Mouse (Mus musculus) heart, postnatal 0 days (tissue): ENCODE data around the gene Cyp4f18. TPM values are rescaled to one million over a fixed set of nuclear protein-coding genes. Genes with fewer than 3 reads are reported as not detected.

Source experiments
- ATAC-seq: fragments of 200-750 bp; cut with Nextera tagmentation; 2 replicates; pipeline ENCODE4 v1.8.0; 2017; ENCODE audit warnings: low read depth, moderate number of reproducible peaks, moderate library complexity; ENCODE audit not compliant: insufficient read depth
- DNase-seq: peaks from one replicate; pipeline ENCODE4 v3.0.0-alpha.2; 2016; ENCODE audit warnings: low spot score
- H3K27ac ChIP-seq: fragments of 300-500 bp; sonication (generic); 2 replicates; pipeline ENCODE4 v1.5.1; 2014; ENCODE audit warnings: low read depth, mild to moderate bottlenecking
- H3K27me3 ChIP-seq: fragments of 300-500 bp; sonication (generic); 2 replicates; pipeline ENCODE4 v1.6.1; 2014; ENCODE audit warnings: low read length, mixed read lengths; ENCODE audit not compliant: control insufficient read depth, insufficient read depth
- H3K36me3 ChIP-seq: fragments of 300-500 bp; sonication (generic); replicated peaks from 2 replicates; pipeline ENCODE4 v1.6.1; 2014; ENCODE audit warnings: low read length, mixed read lengths; ENCODE audit not compliant: control insufficient read depth, insufficient read depth
- H3K4me1 ChIP-seq: fragments of 300-500 bp; sonication (generic); 2 replicates; pipeline ENCODE4 v1.6.1; 2014; ENCODE audit warnings: antibody characterized with exemption; ENCODE audit not compliant: control insufficient read depth, insufficient read depth
- H3K4me2 ChIP-seq: fragments of 300-500 bp; sonication (generic); 2 replicates; pipeline ENCODE4 v1.6.1; 2014; ENCODE audit warnings: low read depth, mild to moderate bottlenecking, low read length, moderate library complexity
- H3K4me3 ChIP-seq: fragments of 300-500 bp; sonication (generic); 2 replicates; pipeline ENCODE4 v1.5.1; 2014; ENCODE audit warnings: low read depth, low read length
- H3K9ac ChIP-seq: fragments of 300-500 bp; sonication (generic); replicated peaks from 2 replicates; pipeline ENCODE4 v1.6.1; 2014; ENCODE audit warnings: low read depth, low read length, mixed read lengths
- H3K9me3 ChIP-seq: fragments of 300-500 bp; sonication (generic); replicated peaks from 2 replicates; pipeline ENCODE4 v1.6.1; 2016; ENCODE audit warnings: low read length; ENCODE audit not compliant: control insufficient read depth
- CTCF ChIP-seq: IDR thresholded peaks from 2 replicates; pipeline ENCODE4 v1.5.1; 2016; ENCODE audit warnings: antibody characterized with exemption, control low read depth, low read depth
- EP300 ChIP-seq: IDR thresholded peaks from 2 replicates; pipeline ENCODE4 v1.6.1; 2016; ENCODE audit warnings: antibody characterized with exemption, low read depth
- WGBS: fragments of 180-500 bp; shearing (Covaris S2); extraction: QIAGEN DNeasy Blood & Tissue Kit; methylation state at CpG from one replicate; pipeline ENCODE4 v1.1.7; 2014; 5-methylcytosine and 5-hydroxymethylcytosine counted together
- polyA plus RNA-seq: library from polyadenylated mRNA; unstranded; fragments of >200 nt; fragmentation: Nextera tagmentation; extraction: Ambion mirVana; gene quantifications from 2 replicates; pipeline ENCODE4 v1.2.1, GENCODE M21; 2015
- total RNA-seq: library from RNA; depleted of rRNA; stranded (reverse); fragments of >200 nt; gene quantifications from 2 replicates; pipeline ENCODE4 v1.2.3, GENCODE M21; 2014; ENCODE audit warnings: low replicate concordance; rRNA removed

The Cyp4f18 gene
- total and polyA plus RNA-seq, 2 experiments from 2014 or later = 1.3 to 2.4 TPM

DNA sequence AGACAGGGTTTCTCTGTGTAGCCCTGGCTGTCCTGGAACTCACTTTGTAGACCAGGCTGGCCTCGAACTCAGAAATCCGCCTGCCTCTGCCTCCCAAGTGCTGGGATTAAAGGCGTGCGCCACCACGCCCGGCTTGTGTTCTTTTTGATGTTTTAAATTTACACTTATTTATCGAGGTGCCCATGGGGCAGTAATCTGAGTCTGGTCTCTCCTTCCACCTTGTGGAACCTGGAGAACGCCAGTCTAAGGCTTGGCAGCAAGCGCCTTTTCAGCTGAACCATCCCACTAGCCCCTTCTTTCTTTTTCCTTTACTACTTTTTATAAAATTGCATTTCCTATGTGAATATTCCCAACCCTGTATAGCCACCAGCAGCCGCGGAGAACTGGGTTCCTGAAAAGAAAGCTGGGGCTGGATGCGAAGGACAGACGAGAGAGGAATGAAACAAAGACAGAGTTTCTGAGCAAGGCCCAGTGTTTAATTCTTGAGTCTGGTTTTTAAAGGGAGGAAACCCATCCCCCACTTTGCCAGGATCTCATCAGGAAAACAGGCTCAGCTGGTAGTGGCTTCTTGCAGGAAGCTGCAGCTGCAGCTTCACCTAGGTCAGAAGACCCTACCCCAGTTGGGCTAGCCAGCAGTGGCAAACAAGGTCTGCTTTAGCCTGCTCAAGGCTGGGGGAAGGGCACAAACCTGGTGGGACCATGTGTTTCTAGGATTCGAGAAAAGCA, 57.8 kb downstream of the Cyp4f18 start:
- H3K9me3 ChIP-seq = 0 out of 2 replicates have a peak, but pooled peaks cover 4% of the 10 kb centered on the region
- 26% methylated on average over 13 of the region's 14 CpGs for WGBS
- ATAC-seq (no peak), DNase-seq (no peak)
- H3K4me2 ChIP-seq = peak overlapping the region; percentile 68
- H3K9ac ChIP-seq = peak overlapping the region; percentile 63
- peak overlapping the region; percentile 67 for H3K4me3 ChIP-seq
- no peak for TF ChIP-seq CTCF
- TF ChIP-seq EP300 = no peak
- no peaks in the 10 kb centered on the region for H3K36me3 ChIP-seq
- no peaks in the 10 kb centered on the region; the same call in 1 of the 2 replicates for H3K27me3 ChIP-seq
- H3K4me1 ChIP-seq = peaks cover 20% of the 10 kb centered on the region
- H3K27ac ChIP-seq = peak overlapping the region; percentile 34; the same call in 1 of the 2 replicates

DNA sequence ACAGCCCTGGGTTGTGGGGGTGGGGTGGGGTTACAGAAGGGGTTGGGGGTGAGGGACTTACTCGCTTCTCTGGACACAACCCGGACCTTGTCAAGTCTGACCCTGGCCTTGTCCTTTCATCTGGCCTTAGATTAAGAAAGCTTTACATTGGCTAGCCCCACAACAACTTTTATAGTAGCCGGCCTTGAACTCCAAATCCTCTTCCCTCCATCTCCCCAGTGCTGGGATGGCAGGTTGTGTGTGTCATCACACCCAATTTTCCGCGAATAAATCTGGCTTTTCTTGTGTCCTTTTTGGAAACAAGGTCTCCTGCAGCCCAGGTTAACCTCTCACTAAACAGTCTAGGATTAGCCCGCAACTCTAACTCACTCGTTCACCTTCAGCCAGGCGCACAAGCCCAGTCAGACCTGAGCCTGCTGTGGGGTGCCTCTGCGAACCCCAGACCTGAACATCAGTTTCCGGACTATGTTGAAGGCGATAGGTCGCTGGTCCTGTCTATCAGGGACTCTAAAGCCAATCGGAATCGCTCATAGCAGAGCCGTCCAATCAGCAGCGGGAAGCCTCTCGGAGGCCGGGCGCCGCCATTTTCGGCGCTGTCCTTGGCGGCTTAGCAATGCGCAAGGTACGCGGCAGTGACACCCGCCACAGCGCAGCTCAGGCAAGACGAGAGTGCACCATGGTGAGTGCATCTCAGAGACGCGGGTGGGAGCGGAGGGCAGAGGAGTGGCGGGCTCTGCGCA, 58.8 kb downstream of the Cyp4f18 start, which contains the start of gene Zfp961:
Gene Zfp961 (plus strand): TSS at position 557 of the 740 bp plus-strand sequence.
- ATAC-seq = peak; percentile 100
- peak; percentile 94 for DNase-seq
- Histone ChIP-seq H3K27ac (peak within 1 kb of the TSS; percentile 72), H3K4me1 (peaks cover 20% of the 10 kb centered on the region), H3K27me3 (no peaks in the 10 kb centered on the region; the same call in 1 of the 2 replicates), H3K36me3 (no peaks in the 10 kb centered on the region), H3K4me2 (peak within 1 kb of the TSS; percentile 68), H3K4me3 (peak within 1 kb of the TSS; percentile 67), H3K9me3 (0 out of 2 replicates have a peak, but pooled peaks cover 4% of the 10 kb centered on the region), H3K9ac (peak within 1 kb of the TSS; percentile 63)
- TF ChIP-seq CTCF (no peak), EP300 (no peak)
- 5% methylated on average over 34 of the region's 34 CpGs for WGBS

DNA sequence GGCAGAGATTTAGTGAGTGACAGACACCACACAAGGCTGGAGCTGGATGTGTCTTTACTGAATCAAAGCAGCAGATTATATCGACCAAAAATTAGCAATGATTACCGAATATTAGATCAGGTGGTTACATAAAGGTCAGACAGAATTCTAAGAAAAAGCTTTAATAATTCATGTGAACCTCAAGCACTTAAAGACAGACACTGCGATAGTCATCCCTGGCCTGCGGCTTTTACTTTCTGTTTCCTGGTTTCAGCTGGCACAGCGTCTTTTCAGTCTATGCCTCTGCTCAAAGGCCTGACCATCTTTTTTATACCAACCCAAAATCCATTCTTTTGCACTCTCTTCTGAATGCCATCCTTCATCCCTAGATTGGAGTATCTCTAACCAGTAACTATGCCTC, 60.8 kb downstream of the Cyp4f18 start:
- no peak for DNase-seq
- no peaks in the 10 kb centered on the region; the same call in 1 of the 2 replicates for H3K27me3 ChIP-seq
- no peaks in the 10 kb centered on the region for H3K9me3 ChIP-seq
- H3K27ac ChIP-seq = no peak overlapping the region
- H3K9ac ChIP-seq = no peak overlapping the region
- H3K4me2 ChIP-seq = no peak overlapping the region
- H3K4me3 ChIP-seq = no peak overlapping the region
- no peak for ATAC-seq
- 86% methylated on average over 5 of the region's 5 CpGs for WGBS
- H3K4me1 ChIP-seq = peaks cover 20% of the 10 kb centered on the region
- no peaks in the 10 kb centered on the region for H3K36me3 ChIP-seq
- TF ChIP-seq EP300 (no peak), CTCF (no peak)

DNA sequence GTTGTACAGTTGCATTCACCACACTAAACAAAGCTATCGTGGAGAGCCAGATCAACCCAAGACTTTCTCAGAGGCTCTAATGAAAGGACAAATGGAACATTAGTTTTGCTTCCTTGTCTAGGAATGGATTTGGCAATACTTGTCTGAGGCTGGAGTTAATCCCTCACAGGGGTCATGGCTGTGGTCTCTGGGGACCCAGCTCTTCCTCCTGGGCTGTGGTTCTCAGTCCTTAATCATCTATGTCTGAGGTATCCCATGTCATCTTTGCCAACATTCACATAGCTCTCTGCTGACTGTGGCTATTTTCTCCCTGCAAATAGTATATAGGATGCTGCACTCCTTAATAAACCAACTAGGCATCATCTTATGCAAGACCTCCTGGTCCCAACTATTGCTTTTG, 67.7 kb downstream of the Cyp4f18 start:
- H3K27me3 ChIP-seq = no peaks in the 10 kb centered on the region
- H3K9ac ChIP-seq = no peak overlapping the region
- no peak for TF ChIP-seq EP300
- DNase-seq (no peak), ATAC-seq (no peak)
- no peaks in the 10 kb centered on the region for H3K9me3 ChIP-seq
- no peaks in the 10 kb centered on the region for H3K4me1 ChIP-seq
- no peak overlapping the region for H3K27ac ChIP-seq
- no peak overlapping the region for H3K4me2 ChIP-seq
- no peaks in the 10 kb centered on the region for H3K36me3 ChIP-seq
- WGBS = 62% methylated on average over 1 of the region's 1 CpGs
- H3K4me3 ChIP-seq = no peak overlapping the region

DNA sequence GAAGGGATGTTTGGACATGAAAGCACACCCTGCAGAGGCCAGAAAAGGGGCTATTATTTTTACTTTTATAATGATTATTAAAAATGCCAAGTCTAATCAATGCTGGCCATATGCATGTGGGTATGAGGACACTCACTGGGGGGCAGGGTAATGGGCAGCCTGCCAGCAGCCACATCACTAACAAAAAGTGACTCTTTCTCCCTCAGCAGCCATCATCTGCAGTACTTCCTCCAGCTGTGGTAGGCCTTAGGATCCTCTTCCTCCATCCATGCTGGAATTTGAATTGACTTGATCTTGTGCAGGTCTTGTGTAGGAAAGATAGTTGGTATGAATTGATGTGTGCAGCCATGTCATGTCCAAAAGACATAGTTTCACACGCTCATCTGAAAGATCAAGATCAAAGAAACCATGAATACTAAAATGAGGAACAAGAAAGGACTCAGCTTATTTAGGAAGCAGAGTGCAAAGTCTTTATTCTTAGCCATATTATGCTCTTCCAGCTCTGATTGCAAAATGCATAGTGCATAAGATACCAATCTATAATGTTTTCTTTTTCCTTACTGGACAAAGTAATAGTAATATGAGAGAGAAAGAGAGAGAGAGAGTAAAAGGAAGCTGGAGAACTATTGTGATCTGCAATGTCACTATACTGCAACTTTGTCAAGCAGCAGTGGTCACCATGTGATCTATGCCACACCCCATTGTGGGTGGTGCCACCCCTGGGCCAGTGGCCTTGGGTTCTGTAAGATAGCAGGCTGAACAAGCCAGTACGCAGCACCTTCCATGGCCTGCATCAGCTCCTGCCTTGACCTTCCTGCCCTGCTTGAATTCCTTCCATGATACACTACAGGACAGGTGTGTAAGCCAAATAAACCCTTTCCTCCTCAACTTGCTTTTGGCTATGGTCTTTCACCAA, 68.9 kb downstream of the Cyp4f18 start:
- no peak for DNase-seq
- 73% methylated on average over 2 of the region's 2 CpGs for WGBS
- H3K4me2 ChIP-seq = no peak overlapping the region
- H3K27me3 ChIP-seq = no peaks in the 10 kb centered on the region
- H3K36me3 ChIP-seq = no peaks in the 10 kb centered on the region
- H3K9ac ChIP-seq = no peak overlapping the region
- no peak for ATAC-seq
- no peaks in the 10 kb centered on the region; the same call in 1 of the 2 replicates for H3K9me3 ChIP-seq
- H3K4me3 ChIP-seq = no peak overlapping the region
- H3K27ac ChIP-seq = no peak overlapping the region
- TF ChIP-seq CTCF = no peak
- TF ChIP-seq EP300 = no peak
- no peaks in the 10 kb centered on the region for H3K4me1 ChIP-seq

Other genes with a start within 250 kb of the Cyp4f18 start
- 0.85 and 6.6 TPM in 2 replicates for gene Zfp709, start 127.6 kb downstream of the Cyp4f18 start, total RNA-seq
- gene Zfp709, start 127.6 kb downstream of the Cyp4f18 start, polyA plus RNA-seq = 3.6 and 3.9 TPM in 2 replicates
- 0.11 and 0.23 TPM in 2 replicates for gene Zfp882, start 101.0 kb downstream of the Cyp4f18 start, total RNA-seq
- 1.8 TPM in 2 replicates for gene Zfp882, start 101.0 kb downstream of the Cyp4f18 start, polyA plus RNA-seq
- 18.3 and 18.9 TPM in 2 replicates for gene Zfp617, start 101.0 kb downstream of the Cyp4f18 start, total RNA-seq
- gene Zfp617, start 101.0 kb downstream of the Cyp4f18 start, polyA plus RNA-seq = 20.2 and 21.9 TPM in 2 replicates
- gene Zfp961, start 58.6 kb downstream of the Cyp4f18 start, total RNA-seq = 3.5 and 21.6 TPM in 2 replicates
- 7.6 and 8.0 TPM in 2 replicates for gene Zfp961, start 58.6 kb downstream of the Cyp4f18 start, polyA plus RNA-seq
- not detected in 2 replicates for gene Olfr372, start 31.6 kb upstream of the Cyp4f18 start, total RNA-seq
- not detected in 2 replicates for gene Olfr372, start 31.6 kb upstream of the Cyp4f18 start, polyA plus RNA-seq
- not detected in 2 replicates for gene Olfr373, start 73.6 kb upstream of the Cyp4f18 start, total RNA-seq
- not detected in 2 replicates for gene Olfr373, start 73.6 kb upstream of the Cyp4f18 start, polyA plus RNA-seq
- gene Olfr374, start 97.4 kb upstream of the Cyp4f18 start, total RNA-seq = not detected in 2 replicates
- gene Olfr374, start 97.4 kb upstream of the Cyp4f18 start, polyA plus RNA-seq = 0.01 TPM in 1 of 2 replicates, not detected in the other
- gene Tpm4, start 125.3 kb upstream of the Cyp4f18 start, total RNA-seq = 179 and 195 TPM in 2 replicates
- 222 and 224 TPM in 2 replicates for gene Tpm4, start 125.3 kb upstream of the Cyp4f18 start, polyA plus RNA-seq
- 32.2 and 33.9 TPM in 2 replicates for gene Rab8a, start 151.6 kb upstream of the Cyp4f18 start, total RNA-seq
- 50.8 and 51.2 TPM in 2 replicates for gene Rab8a, start 151.6 kb upstream of the Cyp4f18 start, polyA plus RNA-seq
- not detected in 2 replicates for gene Hsh2d, start 180.0 kb upstream of the Cyp4f18 start, total RNA-seq
- 0.05 and 0.12 TPM in 2 replicates for gene Hsh2d, start 180.0 kb upstream of the Cyp4f18 start, polyA plus RNA-seq
- gene Cib3, start 203.2 kb upstream of the Cyp4f18 start, total RNA-seq = not detected in 2 replicates
- gene Cib3, start 203.2 kb upstream of the Cyp4f18 start, polyA plus RNA-seq = not detected in 2 replicates
- not detected in 2 replicates for gene Gm11034, start 204.0 kb upstream of the Cyp4f18 start, total RNA-seq
- gene Gm11034, start 204.0 kb upstream of the Cyp4f18 start, polyA plus RNA-seq = not detected in 2 replicates
- 30.1 and 45.4 TPM in 2 replicates for gene Fam32a, start 210.1 kb upstream of the Cyp4f18 start, total RNA-seq
- gene Fam32a, start 210.1 kb upstream of the Cyp4f18 start, polyA plus RNA-seq = 32.0 and 37.1 TPM in 2 replicates
- gene Ap1m1, start 230.4 kb upstream of the Cyp4f18 start, total RNA-seq = 36.1 and 46.5 TPM in 2 replicates
- 82.8 and 83.4 TPM in 2 replicates for gene Ap1m1, start 230.4 kb upstream of the Cyp4f18 start, polyA plus RNA-seq